Mouse (Mus musculus) liver, adult 2 months (tissue): ENCODE data around the gene Gab2. TPM values are rescaled to one million over a fixed set of nuclear protein-coding genes. Genes with fewer than 3 reads are reported as not detected.

Experiments used
- DNase-seq: peaks from one replicate; pipeline ENCODE4 v3.0.0-alpha.2; 2011; ENCODE audit warnings: low read depth, low spot score; ENCODE audit errors: extremely low read depth
- H3K27ac ChIP-seq: fragments of 200-500 bp; replicated peaks from 2 replicates; pipeline ENCODE4 v1.5.1; 2012; ENCODE audit warnings: low read depth, mild to moderate bottlenecking, control low read depth, inconsistent platforms, low read length; ENCODE audit not compliant: insufficient read depth
- H3K27me3 ChIP-seq: fragments of 200-500 bp; 2 replicates; pipeline ENCODE4 v1.6.1; 2012; ENCODE audit warnings: mild to moderate bottlenecking, moderate library complexity, low read length, inconsistent platforms; ENCODE audit not compliant: control insufficient read depth, insufficient read depth
- H3K36me3 ChIP-seq: fragments of 200-500 bp; 2 replicates; pipeline ENCODE4 v1.6.1; 2012; ENCODE audit warnings: low read length, inconsistent platforms; ENCODE audit not compliant: control insufficient read depth, insufficient read depth
- H3K4me1 ChIP-seq: fragments of 200-500 bp; 2 replicates; pipeline ENCODE4 v1.6.1; 2011; ENCODE audit warnings: low read length; ENCODE audit not compliant: control insufficient read depth, insufficient read depth
- H3K4me3 ChIP-seq: fragments of 200-500 bp; 2 replicates; pipeline ENCODE4 v1.5.1; 2011; ENCODE audit warnings: low read depth, mild to moderate bottlenecking, control low read depth, low read length, moderate library complexity; ENCODE audit not compliant: insufficient read depth
- H3K79me2 ChIP-seq: fragments of 200-500 bp; 2 replicates; pipeline ENCODE4 v1.6.1; 2012; ENCODE audit warnings: inconsistent platforms, mild to moderate bottlenecking, low read length, moderate library complexity; ENCODE audit not compliant: control insufficient read depth, insufficient read depth
- H3K9ac ChIP-seq: fragments of 200-500 bp; 2 replicates; pipeline ENCODE4 v1.6.1; 2012; ENCODE audit warnings: low read depth, mild to moderate bottlenecking, control low read depth, inconsistent platforms, low read length
- CTCF ChIP-seq: fragments of 200-500 bp; IDR thresholded peaks from 2 replicates; pipeline ENCODE4 v1.5.1; 2011; ENCODE audit warnings: low read depth, low read length, control low read depth
- POLR2A ChIP-seq: fragments of 200-500 bp; IDR thresholded peaks from 2 replicates; pipeline ENCODE4 v1.6.1; 2011; ENCODE audit warnings: low read length, control low read depth; ENCODE audit not compliant: insufficient read depth; ENCODE audit errors: extremely low read depth
- WGBS: fragments of 180-500 bp; shearing (Covaris S2); methylation state at CpG from one replicate; pipeline ENCODE4 v1.1.7; 2018; 5-methylcytosine and 5-hydroxymethylcytosine counted together
- polyA plus RNA-seq: library from polyadenylated mRNA; depleted of rRNA; stranded (reverse); fragments of >200 nt; gene quantifications from 2 replicates; pipeline ENCODE4 v1.2.3, GENCODE M21; 2012
- total RNA-seq: library from RNA; depleted of rRNA; stranded (reverse); fragments of >200 nt; gene quantifications from 2 replicates; pipeline ENCODE4 v1.2.3, GENCODE M21; 2014

Gab2 gene
- total and polyA plus RNA-seq, 2 experiments: 1.0 TPM

DNA sequence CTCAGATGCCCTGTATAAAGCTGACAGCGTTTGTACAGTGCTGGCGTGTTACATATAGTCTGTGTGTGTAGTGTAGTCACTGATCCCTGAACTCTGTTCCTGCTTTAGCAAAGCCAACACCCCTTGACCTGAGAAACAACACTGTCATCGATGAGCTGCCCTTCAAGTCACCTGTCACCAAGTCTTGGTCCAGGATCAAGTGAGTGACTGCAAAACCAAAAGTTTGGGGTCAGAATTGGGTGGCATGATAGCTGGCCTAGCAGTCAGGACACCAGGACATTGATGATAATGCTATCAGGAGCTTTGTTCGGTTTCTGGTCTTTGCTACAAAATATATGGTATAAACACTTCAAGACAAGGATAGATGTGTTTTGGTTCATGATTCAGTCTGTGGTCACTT, 220.9 kb downstream of the Gab2 start:
- Histone ChIP-seq H3K36me3 (no peaks in the 10 kb centered on the region), H3K79me2 (no peaks in the 10 kb centered on the region), H3K9ac (no peak overlapping the region), H3K27ac (no peak overlapping the region), H3K27me3 (no peaks in the 10 kb centered on the region), H3K4me3 (no peak overlapping the region), H3K4me1 (no peaks in the 10 kb centered on the region)
- 71% methylated on average over 4 of the region's 4 CpGs for WGBS
- DNase-seq: no peak
- no peak for TF ChIP-seq CTCF
- no peak for TF ChIP-seq POLR2A

DNA sequence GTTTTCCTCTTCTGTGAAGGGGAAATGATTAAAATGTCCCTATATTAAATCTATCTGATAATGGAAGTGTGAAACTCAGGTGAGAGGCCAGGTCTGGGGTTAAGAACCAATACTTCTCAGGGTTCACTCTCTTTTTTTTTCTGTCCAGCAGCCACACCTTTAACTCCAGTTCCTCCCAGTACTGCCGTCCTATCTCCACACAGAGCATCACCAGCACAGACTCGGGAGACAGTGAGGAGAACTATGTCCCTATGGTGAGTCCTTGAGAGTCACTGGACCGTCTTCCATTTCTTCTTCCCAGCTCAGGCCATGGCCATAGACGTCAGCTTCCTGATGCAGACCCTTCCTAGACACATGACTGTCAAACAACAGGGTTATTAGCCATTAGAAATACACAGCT, 221.5 kb downstream of the Gab2 start:
- Histone ChIP-seq H3K79me2 (no peaks in the 10 kb centered on the region), H3K36me3 (no peaks in the 10 kb centered on the region)

DNA sequence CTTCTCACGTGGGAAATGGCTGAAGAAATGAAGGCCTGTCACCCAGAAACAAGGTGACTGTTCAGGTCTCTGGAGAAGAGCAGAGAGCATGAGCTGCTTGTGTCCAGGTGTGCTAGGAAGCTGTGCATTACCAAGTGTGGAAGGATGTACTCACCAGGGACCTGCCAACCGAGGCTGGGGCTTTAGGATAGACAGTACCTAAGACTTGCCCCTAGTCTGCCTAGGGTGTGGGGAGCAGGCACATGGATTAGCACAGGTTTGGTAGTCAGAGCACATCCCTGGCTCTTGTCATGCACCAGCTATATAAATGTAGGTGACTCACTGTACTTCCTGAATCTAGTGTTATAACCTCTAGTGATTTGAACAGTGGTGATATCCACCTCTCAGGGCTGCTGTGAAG, 222.2 kb downstream of the Gab2 start:
- DNase-seq: no peak
- Histone ChIP-seq H3K27me3 (no peaks in the 10 kb centered on the region), H3K27ac (no peak overlapping the region), H3K9ac (no peak overlapping the region), H3K4me1 (no peaks in the 10 kb centered on the region), H3K36me3 (no peaks in the 10 kb centered on the region), H3K79me2 (no peaks in the 10 kb centered on the region), H3K4me3 (no peak overlapping the region)
- WGBS: 78% methylated on average over 2 of the region's 2 CpGs
- no peak for TF ChIP-seq POLR2A
- no peak for TF ChIP-seq CTCF

More for the DNA sequence above, 221.5 kb downstream of the Gab2 start:
- H3K9ac ChIP-seq: no peak overlapping the region
- no peak overlapping the region for H3K4me3 ChIP-seq
- TF ChIP-seq POLR2A: no peak
- TF ChIP-seq CTCF: no peak
- 90% methylated on average over 4 of the region's 4 CpGs for whole genome bisulfite sequencing
- DNase-seq: no peak
- no peaks in the 10 kb centered on the region for H3K27me3 ChIP-seq
- no peak overlapping the region for H3K27ac ChIP-seq
- no peaks in the 10 kb centered on the region for H3K4me1 ChIP-seq

DNA sequence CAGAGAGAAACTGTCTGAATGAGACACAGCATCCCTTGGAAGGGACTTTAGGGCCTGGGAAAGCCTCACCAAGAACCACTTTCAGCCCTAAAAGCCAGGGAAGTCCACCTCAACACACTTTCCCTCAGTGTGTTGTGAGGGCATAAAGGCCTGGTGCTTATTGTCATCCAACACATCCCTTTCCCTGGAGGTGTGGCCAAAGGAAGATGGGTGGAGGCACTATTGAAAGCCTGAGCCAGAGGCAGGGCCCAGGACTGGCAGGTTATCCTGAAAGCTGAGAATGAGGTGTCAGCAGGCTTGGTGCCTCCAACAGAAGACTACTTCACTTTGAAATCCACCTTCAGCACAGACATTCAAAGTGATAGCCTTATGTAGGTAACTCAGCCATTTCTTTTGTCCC, 223.1 kb downstream of the Gab2 start:
- Histone ChIP-seq H3K9ac (no peak overlapping the region), H3K4me1 (no peaks in the 10 kb centered on the region), H3K4me3 (no peak overlapping the region), H3K27ac (no peak overlapping the region), H3K27me3 (no peaks in the 10 kb centered on the region), H3K36me3 (no peaks in the 10 kb centered on the region), H3K79me2 (no peaks in the 10 kb centered on the region)
- TF ChIP-seq POLR2A (no peak), CTCF (no peak)
- no peak for DNase-seq

DNA sequence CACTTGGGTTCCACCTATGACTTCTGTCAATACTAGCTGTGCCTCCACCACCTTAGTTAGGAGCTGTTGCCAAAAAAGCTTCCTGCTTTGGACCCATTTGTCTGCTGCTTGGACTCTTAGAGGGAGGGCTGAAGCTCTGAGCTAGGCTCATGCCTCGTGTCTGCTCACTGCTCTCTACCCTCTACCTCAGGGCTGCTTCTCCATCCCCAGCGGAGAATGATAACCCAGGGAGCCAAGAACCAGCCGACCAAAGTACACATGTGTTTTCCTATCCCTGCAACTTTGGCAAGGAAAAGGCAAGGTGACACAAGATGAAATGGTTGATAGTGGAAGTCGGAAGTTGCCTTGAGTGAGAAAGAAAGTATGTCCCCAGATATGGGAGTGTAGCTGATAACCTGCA, 223.8 kb downstream of the Gab2 start:
- TF ChIP-seq POLR2A (no peak), CTCF (no peak)
- 78% methylated on average over 4 of the region's 4 CpGs for WGBS
- no peak for DNase-seq

DNA sequence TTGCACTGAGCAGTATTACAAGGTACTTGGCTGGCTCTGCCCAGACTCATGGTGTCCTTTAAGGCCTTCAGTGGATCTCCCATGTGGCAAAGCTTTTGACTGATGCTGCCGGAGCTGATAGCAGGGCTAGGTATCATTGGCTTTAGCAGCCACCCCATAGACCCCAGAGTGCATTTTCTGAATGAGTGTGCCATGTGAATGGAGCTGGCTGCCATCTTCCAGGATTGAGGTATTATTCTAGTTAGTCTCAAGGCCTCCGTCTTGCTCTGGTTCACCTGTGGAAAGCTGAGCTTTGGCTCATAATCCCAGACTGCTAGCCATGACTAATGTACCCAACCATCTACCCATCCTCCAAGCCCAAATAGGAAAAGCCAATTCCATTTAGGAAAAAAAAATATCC, 225.4 kb downstream of the Gab2 start:
- no peak overlapping the region for H3K4me3 ChIP-seq
- no peak overlapping the region for H3K9ac ChIP-seq
- no peak overlapping the region for H3K27ac ChIP-seq
- no peaks in the 10 kb centered on the region for H3K4me1 ChIP-seq
- no peak for DNase-seq
- H3K27me3 ChIP-seq: no peaks in the 10 kb centered on the region
- H3K36me3 ChIP-seq: no peaks in the 10 kb centered on the region
- WGBS: 95% methylated on average over 2 of the region's 2 CpGs
- no peaks in the 10 kb centered on the region for H3K79me2 ChIP-seq
- TF ChIP-seq CTCF (no peak), POLR2A (no peak)

More for the DNA sequence above, 223.8 kb downstream of the Gab2 start:
- no peak overlapping the region for H3K4me3 ChIP-seq
- H3K9ac ChIP-seq: no peak overlapping the region
- H3K4me1 ChIP-seq: no peaks in the 10 kb centered on the region
- no peaks in the 10 kb centered on the region for H3K27me3 ChIP-seq
- no peak overlapping the region for H3K27ac ChIP-seq
- H3K79me2 ChIP-seq: no peaks in the 10 kb centered on the region
- no peaks in the 10 kb centered on the region for H3K36me3 ChIP-seq
